ENCODE assay signal across 8 mouse cellular contexts in the genomic region with DNA sequence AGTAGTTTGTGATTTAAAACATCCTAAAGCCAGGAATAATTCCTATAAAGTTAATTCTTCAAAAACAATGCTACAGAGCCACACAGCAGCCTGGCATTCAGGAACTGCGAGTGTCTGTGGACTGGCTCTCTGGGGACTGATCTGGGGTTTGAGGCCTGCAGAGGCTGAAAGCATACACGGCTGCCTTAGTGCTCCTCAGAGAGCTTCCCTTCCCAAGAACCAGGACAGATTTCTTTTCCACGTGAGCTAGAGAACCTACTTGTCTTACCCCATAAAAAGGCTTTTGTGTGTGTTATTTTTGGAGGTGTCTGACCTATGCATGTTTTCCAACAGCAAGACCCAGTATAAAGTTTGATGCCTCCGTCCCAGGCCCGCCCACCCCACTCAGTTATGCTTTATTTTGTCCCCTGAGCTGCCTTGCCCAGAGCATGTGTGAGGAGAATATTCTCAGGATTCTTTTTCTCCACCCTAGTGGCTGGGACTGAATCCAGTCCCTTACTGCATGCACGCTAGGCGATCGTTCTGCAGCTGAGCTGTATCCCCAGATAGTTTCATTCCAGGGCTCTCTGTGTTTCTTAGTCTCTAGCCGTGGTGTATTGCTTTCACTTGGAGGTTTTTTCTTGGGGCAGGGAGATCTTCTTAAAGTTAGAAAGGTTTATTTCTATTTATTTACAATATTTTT. TPM values are rescaled to one million over a fixed set of nuclear protein-coding genes. Genes with fewer than 3 reads are reported as not detected.
A peak's percentile ranks its signal among the peaks of the same experiment; 100 is the strongest.
DNase-seq lines count a peak whose midpoint lies in the region; ATAC-seq and TF ChIP-seq lines count a peak whose summit lies in the region.
"Not testable (repeated sequence)": the region's sequence is repeated elsewhere in the genome, so short reads cannot be mapped to it uniquely, and the experiment has no call there.

No protein-coding gene starts in this region.

- peaks cover 27% of the 10 kb centered on the region for H3K4me1 ChIP-seq in cerebellum, adult 2 months (ENCODE audit: control insufficient read depth, insufficient read depth, low read length)
- H3K4me1 ChIP-seq in embryonic facial prominence, embryonic 15.5 days = peaks cover 11% of the 10 kb centered on the region
- H3K4me1 ChIP-seq in heart, embryonic 12.5 days (replicated peaks) = peaks cover 50% of the 10 kb centered on the region
- peaks cover 29% of the 10 kb centered on the region for H3K4me1 ChIP-seq in heart, embryonic 16.5 days (ENCODE audit: control insufficient read depth, insufficient read depth, low read length)
- peaks cover 22% of the 10 kb centered on the region for H3K4me1 ChIP-seq in limb, embryonic 15.5 days
- H3K4me1 ChIP-seq in neural tube, embryonic 15.5 days = peaks cover 26% of the 10 kb centered on the region

- H3K9ac ChIP-seq in embryonic facial prominence, embryonic 15.5 days; heart, embryonic 16.5 days (ENCODE audit: low read length); limb, embryonic 15.5 days; neural tube, embryonic 15.5 days (replicated peaks): not testable (repeated sequence)
- H3K9ac ChIP-seq in heart, embryonic 12.5 days = peak overlapping the region; percentile 48; the same call in 1 of the 2 replicates

- H3K9me3 ChIP-seq in embryonic facial prominence, embryonic 15.5 days (replicated peaks); heart, embryonic 12.5 days (replicated peaks); heart, embryonic 16.5 days (replicated peaks; ENCODE audit: control insufficient read depth, low read length); limb, embryonic 15.5 days; neural tube, embryonic 15.5 days (replicated peaks): not testable (repeated sequence)

- not testable (repeated sequence) for TF ChIP-seq POLR2A in cerebellum, adult 2 months (IDR thresholded peaks at IDR 0.05; ENCODE audit: borderline replicate concordance, insufficient read depth, low read length)

- WGBS in cerebellum, adult 2 months = 20% methylated on average over 9 of the region's 9 CpGs
- WGBS in embryonic facial prominence, embryonic 15.5 days = 54% methylated on average over 9 of the region's 9 CpGs
- WGBS in heart, embryonic 12.5 days = 53% methylated on average over 9 of the region's 9 CpGs
- WGBS in heart, embryonic 16.5 days = 40% methylated on average over 9 of the region's 9 CpGs
- 41% methylated on average over 9 of the region's 9 CpGs for WGBS in limb, embryonic 15.5 days
- 48% methylated on average over 9 of the region's 9 CpGs for WGBS in neural tube, embryonic 15.5 days

- not testable (repeated sequence) for H3K27me3 ChIP-seq in cerebellum, adult 2 months (ENCODE audit: control insufficient read depth, insufficient read depth, low read length); embryonic facial prominence, embryonic 15.5 days; heart, embryonic 12.5 days (replicated peaks); heart, embryonic 16.5 days (ENCODE audit: control insufficient read depth, insufficient read depth, low read length); limb, embryonic 15.5 days; neural tube, embryonic 15.5 days (replicated peaks)

- not testable (repeated sequence) for ATAC-seq in embryonic facial prominence, embryonic 15.5 days (ENCODE audit: insufficient number of reproducible peaks, low FRiP score, low TSS enrichment, low read depth); heart, embryonic 12.5 days (ENCODE audit: insufficient number of reproducible peaks, low FRiP score); heart, embryonic 16.5 days (replicated peaks; ENCODE audit: extremely low read depth, insufficient read depth, low FRiP score); limb, embryonic 15.5 days (ENCODE audit: insufficient number of reproducible peaks, low FRiP score, low TSS enrichment, low read depth); neural tube, embryonic 15.5 days (ENCODE audit: low FRiP score)
- peak; percentile 92 for ATAC-seq in frontal cortex, adult (ENCODE audit: low TSS enrichment)

- TF ChIP-seq CTCF in cerebellum, adult 2 months (IDR thresholded peaks at IDR 0.05; ENCODE audit: borderline replicate concordance, insufficient read depth, low read depth, low read length); left cerebral cortex, adult 2 months (IDR thresholded peaks at IDR 0.05): not testable (repeated sequence)

- H3K36me3 ChIP-seq in embryonic facial prominence, embryonic 15.5 days; heart, embryonic 12.5 days; heart, embryonic 16.5 days (ENCODE audit: control insufficient read depth, insufficient read depth); limb, embryonic 15.5 days; neural tube, embryonic 15.5 days: not testable (repeated sequence)

- H3K27ac ChIP-seq in cerebellum, adult 2 months (ENCODE audit: insufficient read depth, low read length) = peak overlapping the region; percentile 79
- 0 out of 2 replicates have a peak overlapping the region, but pooled peaks have one; percentile 1 for H3K27ac ChIP-seq in embryonic facial prominence, embryonic 15.5 days (replicated peaks)
- peak overlapping the region; percentile 59; the same call in 1 of the 2 replicates for H3K27ac ChIP-seq in heart, embryonic 12.5 days (ENCODE audit: poor library complexity, severe bottlenecking)
- H3K27ac ChIP-seq in heart, embryonic 16.5 days (ENCODE audit: low read length) = peak overlapping the region; percentile 17; the same call in 1 of the 2 replicates
- peak overlapping the region; percentile 77 for H3K27ac ChIP-seq in left cerebral cortex, adult 2 months
- H3K27ac ChIP-seq in limb, embryonic 15.5 days = peak overlapping the region; percentile 76
- peak overlapping the region; percentile 49; the same call in 1 of the 2 replicates for H3K27ac ChIP-seq in neural tube, embryonic 15.5 days (replicated peaks)

- DNase-seq in cerebellum, adult 2 months; left cerebral cortex, adult 2 months (ENCODE audit: extremely low spot score in 1 of 2, low spot score in 2 of 2): not testable (repeated sequence)

- not testable (repeated sequence) for H3K4me2 ChIP-seq in embryonic facial prominence, embryonic 15.5 days (replicated peaks); heart, embryonic 12.5 days; heart, embryonic 16.5 days (ENCODE audit: low read depth, low read length); limb, embryonic 15.5 days; neural tube, embryonic 15.5 days

- not testable (repeated sequence) for H3K4me3 ChIP-seq in cerebellum, adult 2 months (replicated peaks; ENCODE audit: insufficient read depth, low read depth, low read length); embryonic facial prominence, embryonic 15.5 days (replicated peaks); heart, embryonic 12.5 days; heart, embryonic 16.5 days (ENCODE audit: low read length); left cerebral cortex, adult 2 months; limb, embryonic 15.5 days; neural tube, embryonic 15.5 days (replicated peaks)

- intact Hi-C loops in left cerebral cortex, adult 2 months (cut with DNase I) = loop anchor here (2.0 kb wide), 1 partner anchor 52 kb away; a partner anchor contains a TSS

RNA-seq across cellular contexts. Expression of a gene that starts 51.9 kb away (rescaled TPM):
- polyA plus RNA-seq in cerebellum, adult 2 months (2012; rRNA removed) = 122 and 132 TPM in 2 replicates
- polyA plus RNA-seq in embryonic facial prominence, embryonic 15.5 days (2015; fragmentation: Nextera tagmentation; extraction: Ambion mirVana) = 65.1 and 65.7 TPM in 2 replicates
- polyA plus RNA-seq in heart, embryonic 12.5 days (2016; fragmentation: Nextera tagmentation; extraction: Ambion mirVana) = 76.0 and 79.2 TPM in 2 replicates
- polyA plus RNA-seq in heart, embryonic 16.5 days (2015; fragmentation: Nextera tagmentation; extraction: Ambion mirVana) = 63.5 and 70.5 TPM in 2 replicates
- 100 to 1,000 TPM; 122 to 125 TPM for total RNA-seq in left cerebral cortex, adult 2 months (2021)
- 65.6 and 76.9 TPM in 2 replicates for polyA plus RNA-seq in limb, embryonic 15.5 days (2015; fragmentation: Nextera tagmentation; extraction: Ambion mirVana)
- 107 and 110 TPM in 2 replicates for polyA plus RNA-seq in neural tube, embryonic 15.5 days (2015; fragmentation: Nextera tagmentation; extraction: Ambion mirVana)

Comparison
In these comparisons a context has a peak if more than half of its experiments do, and no peak if none do; other contexts are left out.
1. H3K27ac ChIP-seq: peak in every context shown above with its lines; median percentile 79 in cerebellum, adult 2 months; 77 in left cerebral cortex, adult 2 months; 76 in limb, embryonic 15.5 days; 59 in heart, embryonic 12.5 days; 49 in neural tube, embryonic 15.5 days; 17 in heart, embryonic 16.5 days; 1 in embryonic facial prominence, embryonic 15.5 days.